Mouse (Mus musculus): ENCODE data around the gene Rab10.
"Not testable (repeated sequence)": the region's sequence is repeated elsewhere in the genome, so short reads cannot be mapped to it uniquely, and the experiment has no call there.

DNA sequence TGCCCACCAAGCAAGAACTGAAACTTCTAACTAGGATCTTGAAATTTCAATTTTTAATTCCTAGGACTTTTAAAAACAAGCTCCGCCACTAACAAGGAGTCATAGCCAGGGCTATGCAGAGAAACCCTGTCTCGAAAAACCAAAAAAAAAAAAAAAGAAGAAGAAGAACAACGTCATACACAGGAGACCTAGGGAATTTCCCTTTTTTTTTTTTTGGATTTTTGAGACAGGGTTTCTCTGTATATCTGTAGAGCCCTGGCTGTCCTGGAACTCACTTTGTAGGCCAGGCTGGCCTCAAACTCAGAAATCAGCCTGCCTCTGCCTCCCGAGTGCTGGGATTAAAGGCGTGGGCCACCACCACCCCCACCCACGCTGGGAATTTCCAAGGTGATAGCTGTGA is 12.1 kb downstream of the Rab10 start:
- not testable (repeated sequence) for TF ChIP-seq EP300, CTCF (IDR thresholded peaks at IDR 0.05; ENCODE audit: low read depth)
